Mouse (Mus musculus): Measurements from ENCODE around the gene Myocd.

- TF ChIP-seq CTCF (conservative IDR thresholded peaks at IDR 0.05; ENCODE audit: low read length) = no peak
- TF ChIP-seq NANOG (IDR thresholded peaks at IDR 0.05; ENCODE audit: borderline replicate concordance, low read length) = no peak
- TF ChIP-seq POU5F1 (IDR thresholded peaks at IDR 0.05; ENCODE audit: borderline replicate concordance, low read length) = no peak
Observed at GRCm38 (mm10) chr11:65159791-65160190, 110.0 kb downstream of the Myocd start, which contains the start of gene 1700086D15Rik.

All from E14TG2a.4 (cell line).